Mouse (Mus musculus) G1E (cell line): ENCODE results near the gene Chrm3. TPM values are rescaled to one million over a fixed set of nuclear protein-coding genes. Genes with fewer than 3 reads are reported as not detected.

Experiments used
- ATAC-seq: 2 replicates; pipeline ENCODE4 v1.8.0; 2016; ENCODE audit warnings: mild to moderate bottlenecking; ENCODE audit not compliant: insufficient number of reproducible peaks, poor library complexity, low FRiP score, severe bottlenecking; ENCODE audit errors: extremely low read depth
- DNase-seq: peaks from one replicate; pipeline ENCODE4 v3.0.0; 2012; ENCODE audit warnings: low spot score
- H3K27me3 ChIP-seq: 2 replicates; pipeline ENCODE4 v1.6.1; 2012; ENCODE audit warnings: mild to moderate bottlenecking, low read length, inconsistent platforms; ENCODE audit not compliant: insufficient read depth
- H3K36me3 ChIP-seq: replicated peaks from 2 replicates; pipeline ENCODE3; 2012; ENCODE audit warnings: mild to moderate bottlenecking, inconsistent platforms
- H3K4me1 ChIP-seq: 2 replicates; pipeline ENCODE4 v1.6.1; 2012; ENCODE audit warnings: low read depth, low read length, inconsistent platforms, mixed read lengths; ENCODE audit not compliant: insufficient read depth
- H3K4me3 ChIP-seq: 2 replicates; pipeline ENCODE4 v1.5.1; 2012; ENCODE audit warnings: low read depth, mild to moderate bottlenecking, inconsistent platforms, low read length, moderate library complexity, mixed read lengths
- H3K9me3 ChIP-seq: replicated peaks from 2 replicates; pipeline ENCODE4 v1.6.1; 2012; ENCODE audit warnings: inconsistent platforms
- CTCF ChIP-seq: IDR thresholded peaks from 2 replicates; pipeline ENCODE4 v1.5.1; 2012; ENCODE audit warnings: low read depth, low read length, inconsistent platforms, mixed read lengths
- GATA1 ChIP-seq: IDR thresholded peaks from 2 replicates; pipeline ENCODE4 v1.6.1; 2012; ENCODE audit warnings: borderline replicate concordance, low read length, inconsistent platforms, mixed read lengths
- GATA2 ChIP-seq: IDR thresholded peaks from 2 replicates; pipeline ENCODE4 v1.6.1; 2012; ENCODE audit warnings: low read depth, low read length, inconsistent platforms, borderline replicate concordance
- POLR2AphosphoS5 ChIP-seq: IDR thresholded peaks from 2 replicates; pipeline ENCODE4 v1.6.1; 2012; ENCODE audit warnings: low read depth, low read length, inconsistent platforms; ENCODE audit not compliant: insufficient replicate concordance
- TAL1 ChIP-seq: conservative IDR thresholded peaks from 2 replicates; pipeline ENCODE4 v1.6.1; 2012; ENCODE audit warnings: low read depth, low read length, inconsistent platforms, mixed read lengths
- polyA plus RNA-seq: library from polyadenylated mRNA; stranded (reverse); fragments of >175 nt; gene quantifications from 2 replicates; pipeline ENCODE4 v1.2.3, GENCODE M21; 2012
- total RNA-seq, 2 experiments: library from RNA; stranded (forward) in 1 of 2; stranded (reverse) in 1 of 2; fragments of 200-1000 nt in 1 of 2; fragments of >200 nt in 1 of 2; fragmentation: Nextera tagmentation in 1 of 2; gene quantifications; 2 replicates each; pipeline ENCODE4 v1.2.3; 2014 to 2017

Gene Chrm3
- total and polyA plus RNA-seq, 3 experiments = 0.16 TPM; not detected in 2

DNA sequence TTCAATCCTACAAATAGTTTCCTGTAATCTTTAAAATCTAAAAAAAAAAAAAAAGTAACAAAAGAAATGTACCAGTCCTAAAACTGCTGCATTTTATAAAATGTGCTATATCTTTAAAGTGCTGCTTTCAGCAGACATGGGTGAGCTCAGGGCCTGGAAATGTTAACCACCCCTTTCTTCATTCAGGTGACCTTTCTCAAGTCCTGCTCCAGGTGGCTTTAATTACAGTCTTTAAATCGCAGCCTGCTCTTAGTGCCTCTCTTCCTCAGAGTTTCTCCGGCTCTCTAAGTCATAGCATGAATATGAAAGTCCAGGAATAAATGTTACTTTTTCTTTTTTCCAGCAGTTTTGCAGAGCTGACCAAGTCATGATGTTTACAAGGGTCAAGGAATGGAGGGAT, 229.6 kb downstream of the Chrm3 start:
- no peaks in the 10 kb centered on the region for H3K9me3 ChIP-seq
- ATAC-seq = no peak
- no peak for TF ChIP-seq POLR2AphosphoS5
- no peak for TF ChIP-seq CTCF
- no peak for TF ChIP-seq GATA2
- TF ChIP-seq TAL1 = no peak
- TF ChIP-seq GATA1 = no peak
- H3K4me3 ChIP-seq = no peak overlapping the region
- no peaks in the 10 kb centered on the region for H3K4me1 ChIP-seq
- H3K27me3 ChIP-seq = no peaks in the 10 kb centered on the region
- H3K36me3 ChIP-seq = no peaks in the 10 kb centered on the region
- DNase-seq = no peak

DNA sequence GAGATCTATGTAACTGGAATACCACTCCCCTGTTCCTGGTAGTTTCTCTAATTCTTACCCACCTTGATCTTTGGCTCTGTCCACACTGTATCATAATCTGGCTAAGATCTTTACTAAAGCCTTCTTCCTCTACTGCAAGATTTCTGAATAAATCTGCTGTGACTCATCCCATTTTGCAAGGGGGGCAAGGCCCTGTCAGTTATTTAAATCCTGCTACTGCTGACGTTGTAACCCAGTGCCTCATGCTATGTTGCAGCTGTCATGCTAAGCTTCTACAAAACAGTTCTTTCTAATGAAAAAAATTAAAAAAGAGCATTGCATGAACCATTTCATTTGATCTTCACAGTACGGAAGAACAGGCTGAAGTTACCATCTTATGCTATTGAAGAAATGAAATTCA, 248.4 kb downstream of the Chrm3 start:
- Histone ChIP-seq H3K36me3 (no peaks in the 10 kb centered on the region), H3K4me3 (no peak overlapping the region), H3K4me1 (no peaks in the 10 kb centered on the region), H3K9me3 (no peaks in the 10 kb centered on the region), H3K27me3 (no peaks in the 10 kb centered on the region)
- ATAC-seq (no peak), DNase-seq (no peak)
- no peak for TF ChIP-seq TAL1
- TF ChIP-seq GATA2 = no peak
- no peak for TF ChIP-seq CTCF
- no peak for TF ChIP-seq POLR2AphosphoS5
- no peak for TF ChIP-seq GATA1

DNA sequence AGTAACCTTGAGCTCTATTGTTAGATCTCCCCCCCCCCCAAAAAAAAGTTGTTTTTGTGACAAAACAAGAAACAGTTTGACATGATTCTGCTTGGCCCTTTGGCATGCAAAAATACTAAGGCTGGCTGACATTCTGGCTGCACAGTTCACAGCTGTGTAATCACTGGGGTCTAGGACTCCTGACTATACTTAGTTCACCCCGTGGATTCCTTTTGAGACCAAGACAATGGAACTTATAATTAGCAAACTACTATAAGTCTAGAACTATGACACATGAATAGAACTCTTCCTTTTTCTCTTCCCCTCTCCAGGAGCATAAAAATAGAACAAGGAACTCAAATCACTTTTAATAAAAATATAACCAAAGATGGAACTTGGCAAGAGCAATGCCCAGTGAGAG, 251.1 kb downstream of the Chrm3 start:
- no peaks in the 10 kb centered on the region for H3K4me1 ChIP-seq
- TF ChIP-seq TAL1 = no peak
- TF ChIP-seq GATA2 = no peak
- TF ChIP-seq GATA1 = no peak
- TF ChIP-seq POLR2AphosphoS5 = no peak
- TF ChIP-seq CTCF = no peak
- ATAC-seq (no peak), DNase-seq (no peak)
- H3K4me3 ChIP-seq = no peak overlapping the region
- no peaks in the 10 kb centered on the region for H3K9me3 ChIP-seq
- no peaks in the 10 kb centered on the region for H3K27me3 ChIP-seq
- no peaks in the 10 kb centered on the region for H3K36me3 ChIP-seq

DNA sequence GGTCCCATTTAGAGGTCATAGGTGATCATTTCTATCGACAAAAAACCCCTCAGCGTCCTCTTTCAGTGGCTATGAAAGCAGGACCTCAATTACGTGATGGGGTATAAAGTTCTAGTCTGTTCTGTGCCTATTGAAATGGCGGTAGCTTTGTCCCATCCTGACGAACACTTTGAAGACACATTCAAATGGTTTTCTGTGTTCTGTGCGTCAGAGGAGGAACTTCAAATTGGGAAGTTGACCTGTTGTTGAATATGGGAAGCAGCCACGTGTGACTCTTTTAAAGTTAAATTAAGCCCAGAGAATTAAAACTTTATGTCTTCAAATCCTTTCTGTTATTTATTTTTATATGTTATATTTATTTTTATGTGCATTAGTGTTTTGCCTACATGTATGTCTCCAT, 253.3 kb downstream of the Chrm3 start:
- ATAC-seq (no peak), DNase-seq (no peak)
- Histone ChIP-seq H3K27me3 (no peaks in the 10 kb centered on the region), H3K9me3 (no peaks in the 10 kb centered on the region), H3K4me1 (no peaks in the 10 kb centered on the region), H3K4me3 (no peak overlapping the region), H3K36me3 (no peaks in the 10 kb centered on the region)
- TF ChIP-seq CTCF = no peak

DNA sequence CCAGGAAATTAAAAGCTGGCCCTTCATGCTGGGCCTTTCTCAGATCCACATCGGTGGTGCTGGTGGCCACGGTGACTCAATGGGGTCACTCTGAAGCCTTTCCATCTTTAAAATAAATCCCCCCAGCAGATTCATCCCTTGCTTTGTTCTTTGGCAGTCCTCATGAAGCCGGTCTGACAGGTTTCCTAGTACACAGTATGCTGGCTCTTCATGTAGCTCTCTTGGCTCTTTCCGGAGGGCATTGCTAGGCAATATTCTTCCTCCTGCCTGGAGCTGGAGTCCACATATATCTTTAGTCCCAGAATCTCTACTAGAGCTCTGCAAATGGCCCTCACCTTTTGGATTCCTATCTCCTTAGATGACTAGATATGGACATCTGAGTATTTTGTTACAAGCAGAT, 269.9 kb downstream of the Chrm3 start:
- H3K27me3 ChIP-seq = no peaks in the 10 kb centered on the region
- H3K4me3 ChIP-seq = no peak overlapping the region
- no peaks in the 10 kb centered on the region for H3K36me3 ChIP-seq
- TF ChIP-seq POLR2AphosphoS5 = no peak
- TF ChIP-seq GATA2 = no peak
- no peak for TF ChIP-seq CTCF
- H3K9me3 ChIP-seq = no peaks in the 10 kb centered on the region
- DNase-seq (no peak), ATAC-seq (no peak)
- H3K4me1 ChIP-seq = no peaks in the 10 kb centered on the region

DNA sequence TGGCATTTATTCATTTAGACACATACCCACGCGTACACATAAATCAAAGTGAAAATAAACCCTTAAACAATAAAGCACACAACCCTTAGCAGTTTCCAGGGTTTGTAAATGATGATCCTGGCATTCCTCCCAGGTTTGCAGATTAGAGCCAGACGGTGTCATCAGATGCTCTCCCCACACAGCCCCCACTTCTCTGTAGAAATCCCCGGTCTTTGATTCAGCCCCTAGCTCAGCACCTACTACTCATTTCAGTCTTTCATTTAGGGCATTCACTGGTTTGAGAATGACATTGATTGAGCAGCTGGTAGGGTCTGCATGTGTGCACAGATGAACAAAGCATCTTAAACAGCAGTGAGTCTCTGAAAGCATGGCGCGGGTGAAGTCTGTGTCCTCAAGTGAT, 274.3 kb downstream of the Chrm3 start:
- H3K9me3 ChIP-seq = no peaks in the 10 kb centered on the region
- H3K36me3 ChIP-seq = no peaks in the 10 kb centered on the region
- no peak for DNase-seq
- H3K27me3 ChIP-seq = no peaks in the 10 kb centered on the region
- no peaks in the 10 kb centered on the region for H3K4me1 ChIP-seq
- TF ChIP-seq GATA2 = no peak
- ATAC-seq = no peak
- no peak overlapping the region for H3K4me3 ChIP-seq

DNA sequence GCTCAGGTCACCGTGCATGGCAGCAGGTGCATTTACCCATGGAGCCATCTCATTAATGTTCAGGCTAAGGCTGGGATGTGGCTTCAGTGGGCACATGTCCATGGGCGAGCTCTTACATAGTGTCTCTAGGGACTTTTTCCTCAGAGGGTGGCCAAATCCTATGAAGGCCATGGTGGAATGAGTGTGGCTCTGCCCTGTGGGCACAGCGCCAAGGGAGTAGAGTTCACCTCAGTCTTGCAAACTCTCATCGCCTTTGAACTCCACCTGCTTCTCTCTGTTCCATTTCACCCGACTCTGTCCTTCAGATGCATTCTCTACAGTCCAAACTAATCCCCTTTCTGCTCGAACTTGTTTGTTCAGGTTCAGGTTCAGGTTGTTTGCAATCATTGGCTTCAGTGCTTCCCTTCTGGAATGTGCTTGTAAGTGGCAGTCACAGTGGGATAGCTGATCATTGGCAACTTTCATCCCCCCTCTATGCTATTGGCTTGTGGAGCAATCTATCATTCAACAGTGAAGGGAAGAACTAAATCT, 278.7 kb downstream of the Chrm3 start:
- DNase-seq (no peak), ATAC-seq (no peak)
- no peaks in the 10 kb centered on the region for H3K4me1 ChIP-seq
- H3K36me3 ChIP-seq = no peaks in the 10 kb centered on the region
- H3K9me3 ChIP-seq = no peaks in the 10 kb centered on the region
- H3K4me3 ChIP-seq = no peak overlapping the region
- H3K27me3 ChIP-seq = no peaks in the 10 kb centered on the region
- TF ChIP-seq GATA1 (no peak), POLR2AphosphoS5 (no peak), CTCF (no peak), GATA2 (no peak), TAL1 (no peak)
